Mouse (Mus musculus) ES-Bruce4 (cell line): ENCODE results near the gene Tenm2.

Experiments used
- CTCF ChIP-seq: IDR thresholded peaks from one replicate; pipeline ENCODE4 v1.8.1; 2011; ENCODE audit warnings: low read depth, low read length
- POLR2A ChIP-seq: IDR thresholded peaks from one replicate; pipeline ENCODE4 v1.8.1; 2011; ENCODE audit warnings: low read length; ENCODE audit not compliant: insufficient read depth

DNA sequence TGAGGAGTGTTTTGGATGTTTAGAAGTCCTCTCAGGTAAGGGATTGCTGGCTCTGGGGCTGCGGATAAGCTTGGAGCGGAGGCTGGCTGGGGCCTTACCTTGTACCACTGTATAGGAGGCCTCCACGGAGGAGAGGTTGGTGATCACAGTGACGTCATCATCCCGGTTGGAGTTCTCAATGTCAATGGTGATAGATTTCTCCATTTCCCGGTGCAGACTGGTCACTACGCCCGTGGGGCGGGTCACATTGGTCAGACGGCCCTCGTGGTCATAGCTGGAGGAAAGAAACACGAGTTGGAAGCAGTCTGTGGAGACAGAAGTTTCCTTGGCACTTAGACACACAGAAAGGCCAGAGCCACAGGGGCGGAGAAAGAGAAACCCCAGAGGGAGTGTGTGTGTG, 1194.4 kb downstream of the Tenm2 start:
- no peak for TF ChIP-seq POLR2A
- no peak for TF ChIP-seq CTCF
